Mouse (Mus musculus): ENCODE measurements around the gene Pdrg1. TPM values are rescaled to one million over a fixed set of nuclear protein-coding genes. Genes with fewer than 3 reads are reported as not detected.

Gene Pdrg1
- polyA plus RNA-seq, 1 experiment from 2014 or later = 90.8 TPM

DNA sequence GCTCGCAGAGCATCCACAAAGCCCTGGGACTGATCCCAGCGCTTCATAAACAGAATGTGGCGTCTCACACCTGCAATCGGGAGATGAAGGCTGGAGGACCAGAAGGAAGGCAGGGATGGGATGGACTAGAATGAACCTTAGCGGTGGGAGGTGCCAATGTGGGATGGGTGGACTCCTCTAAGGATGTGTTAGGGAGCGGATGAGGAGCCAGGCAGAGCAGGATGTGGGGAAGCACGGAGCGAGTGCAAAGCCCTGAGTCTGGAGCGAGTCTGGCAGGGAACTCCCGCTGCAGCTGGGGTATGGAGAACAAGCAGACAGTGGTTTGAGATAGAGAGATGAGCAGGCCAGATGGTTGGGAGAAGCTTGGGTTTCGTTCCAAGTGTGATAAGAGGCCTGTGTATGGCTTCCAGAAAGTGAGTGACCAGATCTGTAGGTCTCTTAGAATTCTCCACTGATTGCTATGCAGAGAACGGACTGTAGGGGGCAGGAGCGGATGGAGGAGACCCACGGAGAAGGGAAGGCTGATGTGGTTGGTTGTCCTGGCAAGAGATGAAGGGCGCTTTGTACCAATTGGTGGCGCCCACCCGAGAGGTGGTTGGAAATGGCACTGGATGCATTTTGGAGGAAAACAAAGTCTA, 32.7 kb upstream of the Pdrg1 start:
- Histone ChIP-seq H3K27me3 (ENCODE audit: poor library complexity, severe bottlenecking) (peaks cover 39% of the 10 kb centered on the region), H3K9me3 (no peaks in the 10 kb centered on the region), H3K27ac (no peak overlapping the region), H3K36me3 (replicated peaks) (no peaks in the 10 kb centered on the region), H3K4me3 (no peak overlapping the region), H3K4me1 (peaks cover 6% of the 10 kb centered on the region)
- 46% methylated on average over 17 of the region's 17 CpGs for WGBS
- DNase-seq (ENCODE audit: extremely low spot score, low spot score) = peak; percentile 40

DNA sequence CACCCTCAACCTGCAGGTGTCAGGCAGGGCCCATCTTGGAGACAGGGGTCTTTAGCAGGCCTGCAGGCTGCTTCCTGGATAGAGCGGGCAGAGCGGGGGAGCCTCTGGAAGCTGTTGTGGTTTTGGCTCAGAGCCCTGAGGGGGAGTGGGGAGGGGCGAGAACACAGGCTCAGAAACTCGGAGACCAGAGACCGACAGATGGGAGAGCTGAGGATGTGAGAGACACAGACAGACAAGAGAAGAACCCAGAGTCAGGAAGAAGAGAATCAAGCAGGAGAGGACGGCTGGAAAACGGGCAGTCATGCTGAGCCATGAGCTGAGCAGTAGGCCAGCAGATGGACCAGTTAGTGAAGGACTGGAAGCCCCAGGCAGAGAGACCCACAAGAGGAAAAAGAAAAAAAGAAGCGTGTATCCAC, 30.7 kb upstream of the Pdrg1 start:
- no peak for DNase-seq (ENCODE audit: extremely low spot score, low spot score)
- H3K4me3 ChIP-seq = no peak overlapping the region

DNA sequence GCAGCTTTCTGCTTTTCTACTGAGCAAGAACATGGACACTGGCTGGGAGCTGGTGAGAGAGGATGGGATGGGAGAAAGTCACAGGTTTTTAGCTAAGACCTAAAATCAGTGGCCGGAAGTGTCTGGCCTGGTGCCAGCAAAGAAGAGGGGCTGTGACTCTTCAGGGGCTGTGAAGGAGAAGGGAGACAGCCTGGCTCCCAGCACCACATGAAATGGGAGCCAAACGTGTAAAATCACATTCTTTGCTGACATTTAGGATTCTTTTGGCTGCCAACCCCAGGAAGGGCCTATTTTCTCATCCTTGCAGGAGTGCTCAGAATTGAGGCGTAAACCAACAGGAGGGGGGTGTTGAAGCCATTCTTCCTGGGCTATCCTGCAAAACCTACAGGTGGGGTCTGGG, 28.7 kb upstream of the Pdrg1 start:
- H3K9me3 ChIP-seq = no peaks in the 10 kb centered on the region
- H3K36me3 ChIP-seq (replicated peaks) = no peaks in the 10 kb centered on the region
- no peak for DNase-seq (ENCODE audit: extremely low spot score, low spot score)
- H3K27me3 ChIP-seq (ENCODE audit: poor library complexity, severe bottlenecking) = no peaks in the 10 kb centered on the region; the same call in 1 of the 2 replicates
- H3K4me1 ChIP-seq = no peaks in the 10 kb centered on the region
- no peak overlapping the region for H3K4me3 ChIP-seq
- WGBS = 74% methylated on average over 3 of the region's 3 CpGs
- no peak overlapping the region for H3K27ac ChIP-seq

More for the DNA sequence above, 30.7 kb upstream of the Pdrg1 start:
- H3K27ac ChIP-seq = no peak overlapping the region
- peaks cover 19% of the 10 kb centered on the region for H3K27me3 ChIP-seq (ENCODE audit: poor library complexity, severe bottlenecking)
- WGBS = 59% methylated on average over 8 of the region's 8 CpGs
- no peaks in the 10 kb centered on the region for H3K9me3 ChIP-seq
- H3K4me1 ChIP-seq = no peaks in the 10 kb centered on the region
- no peaks in the 10 kb centered on the region for H3K36me3 ChIP-seq (replicated peaks)

DNA sequence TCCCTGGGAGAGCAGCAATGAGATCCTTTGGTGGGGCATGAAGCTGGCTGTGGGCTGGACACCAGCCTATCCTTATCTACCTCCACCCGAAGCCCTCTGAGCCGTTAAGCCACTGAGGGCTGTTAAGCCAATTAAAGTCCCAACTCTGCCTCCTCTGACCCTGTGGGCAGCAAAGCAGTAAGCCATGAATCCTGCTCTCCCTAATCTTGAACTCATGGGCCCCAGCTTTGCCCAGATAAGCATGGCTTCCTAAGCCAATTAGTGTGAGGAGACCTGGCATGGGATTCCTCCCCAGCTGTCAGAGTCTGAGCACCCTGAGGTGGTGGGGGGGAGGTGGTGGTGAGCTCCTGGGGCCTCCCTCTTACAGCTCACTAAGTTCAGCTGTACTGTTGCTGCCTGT, 21.5 kb upstream of the Pdrg1 start:
- H3K27me3 ChIP-seq (ENCODE audit: poor library complexity, severe bottlenecking) = peaks cover 43% of the 10 kb centered on the region
- DNase-seq (ENCODE audit: extremely low spot score, low spot score) = no peak
- 22% methylated on average over 2 of the region's 2 CpGs for WGBS

DNA sequence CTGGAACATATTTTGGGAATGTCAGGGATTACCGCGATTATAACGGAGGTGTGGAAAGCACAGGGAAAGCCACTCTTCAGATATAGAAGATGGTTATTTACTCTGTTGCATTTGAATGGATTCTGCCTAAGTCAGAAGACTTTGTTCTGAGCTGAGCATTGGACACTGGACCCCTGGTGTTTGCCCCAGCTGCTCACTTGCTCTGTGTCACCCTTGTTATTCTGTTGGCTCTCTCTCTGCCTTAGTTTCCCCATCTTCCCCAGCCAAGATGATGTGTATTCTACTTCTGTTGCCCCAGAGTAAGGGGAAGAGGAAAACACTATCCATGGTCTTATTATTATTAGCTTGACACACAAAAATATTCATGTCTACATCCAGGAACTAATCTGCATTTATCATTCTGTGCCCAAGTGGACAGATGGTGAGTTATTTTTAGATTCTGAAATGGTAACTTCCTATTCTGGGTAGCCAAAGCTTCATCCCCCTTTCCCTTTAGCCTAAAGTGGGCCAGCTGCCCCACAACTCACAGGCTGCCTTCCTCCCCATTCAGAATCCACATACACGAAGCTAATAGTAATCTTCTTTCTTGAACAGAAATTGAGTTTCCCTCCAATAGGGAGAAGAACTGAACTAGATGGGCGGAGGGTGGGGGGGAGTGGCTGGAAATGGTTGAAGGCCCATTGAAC, 18.5 kb upstream of the Pdrg1 start:
- WGBS = 61% methylated on average over 5 of the region's 5 CpGs
- no peak overlapping the region for H3K4me3 ChIP-seq
- H3K9me3 ChIP-seq = no peaks in the 10 kb centered on the region
- H3K4me1 ChIP-seq = peaks cover 23% of the 10 kb centered on the region
- DNase-seq (ENCODE audit: extremely low spot score, low spot score) = no peak
- H3K27ac ChIP-seq = no peak overlapping the region
- H3K27me3 ChIP-seq (ENCODE audit: poor library complexity, severe bottlenecking) = peaks cover 69% of the 10 kb centered on the region
- no peaks in the 10 kb centered on the region for H3K36me3 ChIP-seq (replicated peaks)

More for the DNA sequence above, 21.5 kb upstream of the Pdrg1 start:
- Histone ChIP-seq H3K36me3 (replicated peaks) (no peaks in the 10 kb centered on the region), H3K27ac (no peak overlapping the region), H3K4me3 (no peak overlapping the region), H3K9me3 (no peaks in the 10 kb centered on the region), H3K4me1 (peaks cover 15% of the 10 kb centered on the region)

DNA sequence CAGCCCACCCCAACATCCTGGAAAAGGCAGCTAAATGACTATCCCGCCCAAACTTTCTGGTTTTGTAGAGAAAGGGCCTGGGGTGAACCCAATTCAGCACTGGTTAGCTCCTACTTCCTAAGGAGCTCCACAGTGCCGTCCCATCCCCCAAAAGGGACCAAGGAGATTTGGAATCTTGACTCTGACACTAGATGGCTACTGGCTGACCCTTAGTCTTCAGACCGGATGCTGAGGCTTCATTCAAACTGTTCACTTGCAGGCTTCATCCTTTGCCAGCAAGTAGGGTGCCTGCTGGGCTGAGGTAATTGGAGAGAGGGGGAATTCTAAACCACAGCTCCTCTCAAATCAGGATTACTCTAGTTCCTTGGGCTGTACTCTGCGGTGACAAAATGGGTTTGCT, 17.7 kb upstream of the Pdrg1 start:
- no peak for DNase-seq (ENCODE audit: extremely low spot score, low spot score)
- Histone ChIP-seq H3K36me3 (replicated peaks) (no peaks in the 10 kb centered on the region), H3K9me3 (no peaks in the 10 kb centered on the region), H3K4me3 (peak overlapping the region; percentile 64), H3K4me1 (peaks cover 20% of the 10 kb centered on the region), H3K27ac (no peak overlapping the region), H3K27me3 (ENCODE audit: poor library complexity, severe bottlenecking) (peaks cover 71% of the 10 kb centered on the region)
- 10% methylated on average over 4 of the region's 4 CpGs for WGBS

DNA sequence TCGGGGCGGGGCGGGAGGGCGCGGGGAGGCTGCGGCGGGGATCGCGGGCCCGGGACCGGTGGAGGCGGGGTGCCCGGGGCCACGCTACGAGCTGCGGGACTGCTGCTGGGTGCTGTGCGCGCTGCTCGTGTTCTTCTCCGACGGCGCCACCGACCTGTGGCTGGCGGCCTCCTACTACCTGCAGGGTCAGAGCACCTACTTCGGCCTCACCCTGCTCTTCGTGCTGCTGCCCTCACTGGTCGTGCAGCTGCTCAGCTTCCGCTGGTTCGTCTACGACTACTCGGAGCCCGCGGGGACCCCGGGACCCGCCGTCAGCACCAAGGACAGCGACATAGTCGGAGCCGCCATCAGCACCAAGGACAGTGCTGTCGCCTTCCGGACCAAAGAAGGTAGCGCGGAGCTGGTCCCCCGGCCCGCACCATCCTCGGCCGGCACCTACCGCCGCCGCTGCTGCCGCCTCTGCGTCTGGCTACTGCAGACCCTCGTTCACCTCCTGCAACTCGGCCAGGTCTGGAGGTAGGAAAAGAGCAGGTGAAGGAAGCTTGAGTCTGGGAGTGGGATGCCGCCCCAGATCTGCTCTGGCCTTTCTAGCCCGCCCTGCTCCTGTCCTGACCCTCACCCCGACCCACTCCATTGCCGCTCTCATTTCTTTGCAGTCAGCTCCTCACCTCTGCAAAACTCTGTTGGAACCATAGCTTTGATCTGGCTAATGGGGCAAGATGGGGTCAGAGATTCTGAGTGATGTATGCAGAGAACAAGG, 17.0 kb upstream of the Pdrg1 start:
- H3K27ac ChIP-seq = no peak overlapping the region
- peak; percentile 90 for DNase-seq (ENCODE audit: extremely low spot score, low spot score)
- WGBS = 2% methylated on average over 50 of the region's 58 CpGs
- no peaks in the 10 kb centered on the region for H3K36me3 ChIP-seq (replicated peaks)
- peaks cover 20% of the 10 kb centered on the region for H3K4me1 ChIP-seq
- H3K9me3 ChIP-seq = no peaks in the 10 kb centered on the region
- peaks cover 67% of the 10 kb centered on the region for H3K27me3 ChIP-seq (ENCODE audit: poor library complexity, severe bottlenecking)
- H3K4me3 ChIP-seq = peak overlapping the region; percentile 64

DNA sequence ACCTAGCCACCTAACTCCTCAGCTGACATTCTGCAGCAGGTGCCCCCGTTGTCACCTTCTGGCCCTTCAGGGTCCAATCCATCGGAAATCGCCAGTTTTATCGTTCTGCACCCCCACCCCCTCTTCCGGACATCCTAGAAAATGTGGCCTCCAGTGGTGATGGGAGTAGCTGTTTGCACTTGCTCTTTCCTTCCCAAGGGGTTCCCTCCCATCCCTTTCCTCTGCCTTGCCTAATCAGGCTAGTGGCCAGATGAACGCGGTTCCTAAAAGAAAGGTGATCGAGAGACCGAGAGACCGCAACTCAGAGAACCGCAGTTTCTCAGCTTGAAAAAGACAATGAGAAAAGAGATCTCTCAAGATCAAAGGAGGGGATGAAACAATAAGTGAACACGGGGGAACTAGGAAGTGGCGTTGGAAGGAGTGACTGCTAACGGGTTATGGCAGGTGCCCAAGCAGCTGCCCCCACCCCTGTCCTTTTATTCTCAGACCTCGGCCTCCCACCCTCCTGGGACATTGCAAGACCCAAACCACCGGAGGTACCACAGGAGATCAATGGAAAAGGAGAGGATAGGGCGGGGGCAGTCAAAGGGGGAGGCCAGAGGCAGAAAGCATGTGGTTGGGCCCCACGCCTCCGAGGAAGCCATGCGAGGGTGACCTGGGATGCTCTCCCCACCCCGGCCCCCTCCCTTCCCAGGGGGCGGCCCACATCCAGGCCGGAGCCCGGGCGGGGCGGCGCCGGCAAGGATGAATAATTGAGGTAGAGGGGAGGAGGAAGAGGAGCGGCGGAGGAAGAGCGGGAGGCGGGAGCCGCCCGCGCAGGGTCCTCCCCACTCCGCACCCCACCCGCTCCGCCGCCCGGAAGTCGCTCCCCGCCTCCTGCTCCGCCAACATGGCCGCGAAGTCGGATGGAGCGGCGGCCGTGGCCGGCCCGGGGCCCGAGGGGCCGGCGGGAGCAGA, 16.2 kb upstream of the Pdrg1 start, which contains the start of gene Xkr7:
TSS of gene Xkr7 (plus strand) at position 727 of the 957 bp plus-strand sequence.
- Histone ChIP-seq H3K36me3 (replicated peaks) (no peaks in the 10 kb centered on the region), H3K27ac (no peak within 1 kb of the TSS), H3K9me3 (no peaks in the 10 kb centered on the region), H3K4me1 (peaks cover 20% of the 10 kb centered on the region), H3K27me3 (ENCODE audit: poor library complexity, severe bottlenecking) (peaks cover 65% of the 10 kb centered on the region), H3K4me3 (peak within 1 kb of the TSS; percentile 64)
- 1% methylated on average over 53 of the region's 54 CpGs for WGBS
- DNase-seq (ENCODE audit: extremely low spot score, low spot score) = peak; percentile 25

DNA sequence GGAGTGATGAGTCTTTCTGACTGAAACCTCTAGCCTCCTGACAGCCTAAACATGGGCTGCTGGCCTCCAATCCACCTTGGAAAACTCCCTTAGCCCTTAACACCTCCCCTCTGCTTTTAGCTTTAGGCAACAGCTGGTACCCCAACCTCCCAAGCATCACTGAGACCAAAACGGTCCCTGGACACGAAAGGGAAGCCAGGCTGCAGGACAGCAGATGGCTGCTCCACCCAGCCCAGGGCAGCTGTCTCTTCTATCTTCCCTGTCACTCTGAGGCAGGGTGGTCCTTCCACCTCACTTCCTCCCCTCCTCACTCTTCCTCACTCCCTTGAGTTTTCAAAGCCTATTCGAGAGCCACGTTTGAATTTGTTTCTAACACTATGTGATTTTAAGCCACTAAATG, 15.2 kb upstream of the Pdrg1 start:
- Histone ChIP-seq H3K27ac (no peak overlapping the region), H3K27me3 (ENCODE audit: poor library complexity, severe bottlenecking) (peaks cover 60% of the 10 kb centered on the region)
- DNase-seq (ENCODE audit: extremely low spot score, low spot score) = no peak

DNA sequence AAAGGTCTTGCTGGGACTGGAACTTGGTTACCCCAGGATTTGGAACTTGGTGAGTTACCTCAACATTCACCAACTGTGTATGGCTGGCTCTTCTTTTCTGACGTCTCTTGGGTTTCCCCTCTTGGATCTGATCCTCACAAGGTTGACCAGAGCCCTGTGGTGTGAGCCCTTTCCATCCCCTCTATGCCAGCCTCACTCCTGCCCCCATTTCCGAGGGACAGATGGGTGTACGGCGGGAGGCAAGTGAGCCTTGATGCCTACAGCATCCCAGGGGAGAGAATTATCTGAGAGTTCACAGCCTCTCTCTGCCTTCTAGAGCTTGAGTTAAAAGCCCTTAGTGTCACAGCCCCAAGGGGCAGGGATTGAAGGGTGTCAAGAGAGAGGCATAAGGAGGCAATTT, 12.3 kb upstream of the Pdrg1 start:
- 67% methylated on average over 4 of the region's 4 CpGs for WGBS
- Histone ChIP-seq H3K27ac (no peak overlapping the region), H3K4me1 (peaks cover 15% of the 10 kb centered on the region), H3K9me3 (no peaks in the 10 kb centered on the region), H3K27me3 (ENCODE audit: poor library complexity, severe bottlenecking) (peaks cover 36% of the 10 kb centered on the region), H3K36me3 (replicated peaks) (no peaks in the 10 kb centered on the region), H3K4me3 (no peak overlapping the region)
- no peak for DNase-seq (ENCODE audit: extremely low spot score, low spot score)

More for the DNA sequence above, 15.2 kb upstream of the Pdrg1 start:
- H3K4me1 ChIP-seq = peaks cover 20% of the 10 kb centered on the region
- 41% methylated on average over 4 of the region's 4 CpGs for WGBS
- H3K9me3 ChIP-seq = no peaks in the 10 kb centered on the region
- no peaks in the 10 kb centered on the region for H3K36me3 ChIP-seq (replicated peaks)
- no peak overlapping the region for H3K4me3 ChIP-seq

DNA sequence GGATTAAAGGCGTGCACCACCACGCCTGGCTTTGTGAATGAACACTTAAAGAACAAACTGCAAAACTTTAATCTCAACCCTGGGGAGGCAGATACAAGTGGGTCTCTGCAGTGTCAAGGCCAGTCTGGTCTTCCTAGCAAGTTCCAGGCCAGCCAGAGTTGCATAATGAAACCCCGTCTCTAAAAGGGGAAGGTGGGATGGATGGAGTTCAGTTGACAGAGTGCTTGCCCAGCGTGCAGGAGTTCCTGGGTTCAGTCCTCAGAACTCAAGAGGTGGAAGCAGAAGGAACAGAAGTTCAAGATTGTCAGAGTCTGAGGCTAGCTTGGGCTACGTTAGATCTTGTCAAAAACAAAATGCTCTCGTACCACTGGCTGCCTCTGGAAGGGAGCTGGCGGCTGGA, 10.8 kb upstream of the Pdrg1 start:
- H3K27ac ChIP-seq = no peak overlapping the region
- peaks cover 22% of the 10 kb centered on the region for H3K27me3 ChIP-seq (ENCODE audit: poor library complexity, severe bottlenecking)
- no peaks in the 10 kb centered on the region for H3K36me3 ChIP-seq (replicated peaks)
- no peak overlapping the region for H3K4me3 ChIP-seq
- peaks cover under 1% of the 10 kb centered on the region for H3K4me1 ChIP-seq
- DNase-seq (ENCODE audit: extremely low spot score, low spot score) = no peak
- no peaks in the 10 kb centered on the region for H3K9me3 ChIP-seq
- WGBS = 81% methylated on average over 7 of the region's 7 CpGs

DNA sequence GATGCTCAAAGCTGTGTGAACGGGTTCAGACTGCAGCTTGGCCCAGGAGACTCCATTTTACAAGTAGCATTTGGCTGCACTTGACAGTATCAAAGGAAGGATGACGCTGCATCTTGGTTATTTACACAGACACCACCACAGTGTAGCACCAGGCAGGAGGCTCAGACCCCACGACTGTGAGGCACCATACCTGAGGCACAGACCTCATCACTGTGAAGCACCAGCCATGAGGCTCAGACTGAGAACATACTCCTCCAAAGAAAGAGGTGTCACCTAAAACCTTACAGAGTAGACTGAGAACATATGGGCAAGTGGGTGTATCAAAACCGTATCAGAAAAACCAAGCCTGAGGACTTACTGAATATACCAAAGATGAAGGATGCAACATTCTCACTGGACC, 7.6 kb upstream of the Pdrg1 start:
- no peak overlapping the region for H3K27ac ChIP-seq
- 71% methylated on average over 4 of the region's 4 CpGs for WGBS
- no peaks in the 10 kb centered on the region for H3K36me3 ChIP-seq (replicated peaks)
- H3K9me3 ChIP-seq = no peaks in the 10 kb centered on the region
- H3K4me1 ChIP-seq = 0 out of 2 replicates have a peak, but pooled peaks cover 3% of the 10 kb centered on the region
- H3K4me3 ChIP-seq = no peak overlapping the region
- DNase-seq (ENCODE audit: extremely low spot score, low spot score) = no peak
- H3K27me3 ChIP-seq (ENCODE audit: poor library complexity, severe bottlenecking) = peaks cover 7% of the 10 kb centered on the region; the same call in 1 of the 2 replicates
